Mouse (Mus musculus): ENCODE data around the gene Fstl4.

Gene Fstl4
- long read RNA-seq, experiment 1, result 0 reads
- long read RNA-seq, experiment 2, result 0 reads

GRCm38 (mm10) chr11:52764461-52764893, at the start of gene Fstl4:
Fstl4 (plus strand) TSS chr11:52764634.
- intact Hi-C loops (cut with DNase I), result loop anchor here (10.0 kb wide), 1 partner anchor 340 kb away; no protein-coding TSS in a partner anchor

GRCm38 (mm10) chr11:52718570-52718969, 45.9 kb upstream of the Fstl4 start:
- intact Hi-C loops (cut with DNase I), result no loop called here

- intact Hi-C loops (cut with DNase I), result no loop called here
Observed at GRCm38 (mm10) chr11:52721087-52721486, 43.3 kb upstream of the Fstl4 start.

- intact Hi-C loops (cut with DNase I), result no loop called here
Observed at GRCm38 (mm10) chr11:52722706-52723105, 41.7 kb upstream of the Fstl4 start.

GRCm38 (mm10) chr11:52726001-52726400, 38.4 kb upstream of the Fstl4 start:
- intact Hi-C loops (cut with DNase I), result no loop called here

GRCm38 (mm10) chr11:52728479-52728878, 36.0 kb upstream of the Fstl4 start:
- intact Hi-C loops (cut with DNase I), result no loop called here

DNA sequence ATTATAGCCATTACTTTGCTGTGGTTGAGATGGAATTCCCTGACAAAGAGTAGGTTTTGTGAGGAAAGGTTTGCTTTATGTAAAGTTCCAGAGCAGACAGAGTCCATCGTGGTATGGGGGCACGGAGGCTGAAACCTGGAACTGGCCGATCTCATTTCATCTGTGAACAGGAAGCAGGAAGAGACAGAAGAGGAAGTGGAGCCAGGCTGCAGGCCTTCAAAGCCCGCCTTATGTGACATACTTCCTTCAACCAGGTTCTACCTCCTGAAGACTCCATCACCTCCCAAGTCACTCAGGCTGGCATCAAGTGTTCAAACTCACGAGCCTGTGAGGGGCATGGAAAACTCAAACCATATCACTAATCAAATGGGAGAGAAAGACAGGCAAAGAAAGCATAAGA, 34.5 kb upstream of the Fstl4 start:
- intact Hi-C loops (cut with DNase I), result no loop called here

DNA sequence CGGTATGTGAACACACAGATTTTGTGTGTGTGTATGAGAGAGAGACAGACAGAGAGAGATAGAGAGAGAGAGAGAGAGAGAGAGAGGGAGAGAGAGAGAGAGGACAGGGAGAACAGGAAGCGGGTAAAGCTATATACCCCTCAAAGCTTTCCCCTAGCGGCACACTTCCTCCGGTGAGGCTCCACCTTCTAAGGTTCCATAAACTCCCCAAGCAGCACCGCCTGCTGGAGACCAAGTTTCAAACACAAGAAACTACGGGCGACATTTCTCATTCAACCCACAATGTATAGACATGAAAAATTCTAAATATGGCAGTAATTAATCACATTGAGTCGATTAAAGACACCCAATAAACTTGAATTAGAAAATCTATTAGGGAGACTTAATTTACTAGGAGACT, 32.5 kb upstream of the Fstl4 start:
- intact Hi-C loops (cut with DNase I), result no loop called here

- intact Hi-C loops (cut with DNase I), result no loop called here
Observed at GRCm38 (mm10) chr11:52734493-52735195, 29.8 kb upstream of the Fstl4 start.

- intact Hi-C loops (cut with DNase I), result no loop called here
Observed at GRCm38 (mm10) chr11:52739187-52739586, 25.2 kb upstream of the Fstl4 start.

GRCm38 (mm10) chr11:52740466-52740865, 24.0 kb upstream of the Fstl4 start:
- intact Hi-C loops (cut with DNase I), result no loop called here

DNA sequence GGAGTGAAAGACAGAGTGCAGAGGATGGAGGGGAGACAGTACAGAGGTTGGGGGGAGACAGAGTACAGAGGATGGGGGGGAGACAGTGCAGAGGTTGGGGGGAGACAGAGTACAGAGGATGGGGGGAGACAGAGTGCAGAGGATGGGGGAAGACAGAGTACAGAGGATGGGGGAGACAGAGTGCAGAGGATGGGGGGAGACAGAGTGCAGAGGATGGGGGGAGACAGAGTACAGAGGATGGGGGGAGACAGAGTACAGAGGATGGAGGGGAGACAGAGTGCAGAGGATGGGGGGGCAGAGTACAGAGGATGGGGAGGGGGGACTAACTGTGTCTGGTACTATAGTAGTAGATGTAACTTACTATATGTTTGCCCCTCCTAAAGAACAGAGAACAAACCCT, 20.5 kb upstream of the Fstl4 start:
- intact Hi-C loops (cut with DNase I), result no loop called here

GRCm38 (mm10) chr11:52744593-52745450, 19.6 kb upstream of the Fstl4 start:
- intact Hi-C loops (cut with DNase I), result no loop called here

- intact Hi-C loops (cut with DNase I), result no loop called here
Observed at GRCm38 (mm10) chr11:52747206-52747605, 17.2 kb upstream of the Fstl4 start.

GRCm38 (mm10) chr11:52747766-52748456, 16.5 kb upstream of the Fstl4 start:
- intact Hi-C loops (cut with DNase I), result no loop called here

GRCm38 (mm10) chr11:52749988-52750387, 14.4 kb upstream of the Fstl4 start:
- intact Hi-C loops (cut with DNase I), result no loop called here

GRCm38 (mm10) chr11:52752524-52752923, 11.9 kb upstream of the Fstl4 start:
- intact Hi-C loops (cut with DNase I), result no loop called here

DNA sequence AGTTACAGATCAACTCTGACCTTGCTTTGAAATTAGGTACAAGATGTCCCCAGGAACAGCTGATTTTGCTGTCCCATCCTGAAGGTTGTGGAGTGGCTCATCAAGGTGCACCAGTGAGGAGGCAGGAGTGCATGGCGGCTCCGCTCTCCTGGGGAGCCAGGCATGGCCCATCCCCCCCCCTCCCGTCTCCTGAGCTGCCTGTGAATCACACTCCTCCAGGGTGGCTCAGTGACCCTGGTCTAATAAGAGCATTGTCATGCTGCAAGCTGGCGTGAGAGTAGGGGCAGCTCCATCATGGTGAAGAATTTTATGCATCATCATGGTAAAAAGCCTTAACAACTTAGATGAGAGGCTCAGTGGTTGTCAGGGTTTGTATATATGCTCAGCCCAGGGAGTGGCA, 11.2 kb upstream of the Fstl4 start:
- intact Hi-C loops (cut with DNase I), result no loop called here

GRCm38 (mm10) chr11:52761800-52762199, 2.6 kb upstream of the Fstl4 start:
- intact Hi-C loops (cut with DNase I), result loop anchor here (10.0 kb wide), 1 partner anchor 337 kb away; no protein-coding TSS in a partner anchor

- intact Hi-C loops (cut with DNase I), result loop anchor here (5.0 to 10.0 kb wide), 2 partner anchors 267 to 340 kb away; no protein-coding TSS in a partner anchor
Observed at GRCm38 (mm10) chr11:52764894-52765677, 652 bp downstream of the Fstl4 start.
